Mouse (Mus musculus): ENCODE measurements around the gene Best3. TPM values are rescaled to one million over a fixed set of nuclear protein-coding genes. Genes with fewer than 3 reads are reported as not detected.

Gene Best3
- total and polyA plus RNA-seq, 2 experiments, result not detected

DNA sequence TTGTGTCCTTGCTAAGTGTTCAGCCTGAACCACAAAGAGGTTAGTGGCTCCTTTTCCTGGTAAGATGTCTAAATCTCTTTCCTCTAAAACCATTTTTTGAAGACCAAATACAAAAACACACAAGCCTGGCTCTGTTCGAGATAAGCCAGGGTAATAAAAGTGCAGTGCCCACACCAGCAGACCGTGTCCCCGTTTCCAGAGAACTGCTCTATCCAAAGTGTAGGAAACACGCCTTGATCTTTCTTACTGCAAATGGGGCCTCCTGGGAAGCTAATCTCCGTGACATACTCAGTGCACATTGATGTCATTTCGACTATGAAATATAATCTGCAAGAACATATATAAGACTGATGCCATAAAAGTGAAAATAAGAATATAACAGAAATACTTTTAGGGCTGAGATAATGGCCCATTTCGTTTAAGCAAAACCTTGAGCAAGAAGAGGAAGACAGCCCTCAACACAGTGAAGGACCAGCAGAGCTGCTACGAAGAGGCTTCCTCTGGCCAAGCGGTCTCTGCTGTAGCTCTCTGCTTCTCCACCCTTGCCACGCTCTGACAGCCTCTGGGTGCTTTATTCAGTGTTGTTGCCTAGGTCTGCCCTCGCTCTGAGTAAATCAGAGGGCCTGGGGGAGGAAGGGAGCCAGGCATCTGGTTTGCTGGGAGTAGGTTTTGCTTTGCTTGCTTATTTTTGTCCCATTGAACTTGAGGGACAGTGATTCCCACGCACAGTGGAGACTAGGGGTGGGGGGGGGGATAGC lies 19.8 kb downstream of the Best3 start:
- H3K4me1 ChIP-seq (ENCODE audit: control insufficient read depth, insufficient read depth, low read length), result no peaks in the 10 kb centered on the region
- no peaks in the 10 kb centered on the region for H3K79me2 ChIP-seq (ENCODE audit: control insufficient read depth, insufficient read depth, low read length)
- H3K27me3 ChIP-seq (ENCODE audit: control insufficient read depth, insufficient read depth, low read length), result no peaks in the 10 kb centered on the region
- WGBS, result 78% methylated on average over 12 of the region's 12 CpGs
- TF ChIP-seq POLR2A (IDR thresholded peaks at IDR 0.05; ENCODE audit: extremely low read depth, insufficient read depth, low read length), result no peak
- no peak for TF ChIP-seq CTCF (IDR thresholded peaks at IDR 0.05; ENCODE audit: low read depth, low read length)
- H3K27ac ChIP-seq (replicated peaks; ENCODE audit: insufficient read depth, low read depth, low read length), result no peak overlapping the region
- no peak overlapping the region for H3K9ac ChIP-seq (ENCODE audit: low read depth, low read length)
- H3K36me3 ChIP-seq (ENCODE audit: control insufficient read depth, insufficient read depth, low read length), result no peaks in the 10 kb centered on the region
- no peak overlapping the region for H3K4me3 ChIP-seq (ENCODE audit: insufficient read depth, low read depth, low read length)
- DNase-seq (ENCODE audit: extremely low read depth, low read depth, low spot score), result no peak

DNA sequence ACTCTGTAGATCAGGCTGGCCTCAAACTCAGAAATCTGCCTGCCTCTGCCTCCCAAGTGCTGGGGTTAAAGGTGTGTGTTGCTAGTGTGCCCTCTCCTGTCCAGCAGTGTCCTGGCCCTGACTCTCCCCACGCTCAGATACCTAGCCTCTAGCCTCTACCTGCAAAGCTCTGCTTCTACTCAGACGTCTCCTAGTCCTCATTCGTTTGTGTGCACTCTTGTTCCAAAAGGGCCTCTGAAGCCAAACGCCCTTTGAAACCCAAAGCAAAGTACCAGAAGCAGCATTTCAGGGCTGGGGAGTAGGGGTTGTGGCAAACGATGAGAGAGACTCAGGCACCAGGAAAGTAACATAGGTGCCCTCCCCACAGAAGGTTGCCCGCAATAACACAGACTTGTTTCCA lies 23.6 kb downstream of the Best3 start:
- Histone ChIP-seq H3K36me3 (ENCODE audit: control insufficient read depth, insufficient read depth, low read length) (no peaks in the 10 kb centered on the region), H3K27me3 (ENCODE audit: control insufficient read depth, insufficient read depth, low read length) (no peaks in the 10 kb centered on the region), H3K79me2 (ENCODE audit: control insufficient read depth, insufficient read depth, low read length) (no peaks in the 10 kb centered on the region), H3K9ac (ENCODE audit: low read depth, low read length) (no peak overlapping the region), H3K4me3 (ENCODE audit: insufficient read depth, low read depth, low read length) (no peak overlapping the region), H3K4me1 (ENCODE audit: control insufficient read depth, insufficient read depth, low read length) (no peaks in the 10 kb centered on the region), H3K27ac (replicated peaks; ENCODE audit: insufficient read depth, low read depth, low read length) (no peak overlapping the region)
- 53% methylated on average over 6 of the region's 6 CpGs for WGBS
- no peak for DNase-seq (ENCODE audit: extremely low read depth, low read depth, low spot score)
- TF ChIP-seq POLR2A (IDR thresholded peaks at IDR 0.05; ENCODE audit: extremely low read depth, insufficient read depth, low read length) (no peak), CTCF (IDR thresholded peaks at IDR 0.05; ENCODE audit: low read depth, low read length) (no peak)

DNA sequence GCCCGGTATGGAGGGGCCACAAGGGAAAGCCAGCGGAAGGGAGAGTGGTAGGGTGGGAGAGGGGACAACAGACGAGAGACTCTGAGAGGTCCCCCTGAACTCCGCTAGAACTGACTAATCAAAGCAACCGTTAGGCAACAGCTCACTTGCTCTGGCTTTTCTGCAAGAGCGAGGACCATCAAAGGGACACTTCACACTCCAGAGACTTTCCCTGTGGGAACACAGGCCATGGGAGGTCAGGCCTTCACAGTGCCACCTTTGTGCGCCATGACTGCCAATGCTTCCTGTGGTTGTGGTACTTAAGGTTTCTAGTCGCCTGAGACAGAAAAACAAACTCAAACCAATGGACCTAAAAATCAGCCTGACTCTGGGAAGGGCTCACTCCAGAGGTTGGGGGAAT lies 24.9 kb downstream of the Best3 start:
- H3K27me3 ChIP-seq (ENCODE audit: control insufficient read depth, insufficient read depth, low read length), result no peaks in the 10 kb centered on the region
- no peaks in the 10 kb centered on the region for H3K4me1 ChIP-seq (ENCODE audit: control insufficient read depth, insufficient read depth, low read length)
- no peak for DNase-seq (ENCODE audit: extremely low read depth, low read depth, low spot score)
- no peak overlapping the region for H3K27ac ChIP-seq (replicated peaks; ENCODE audit: insufficient read depth, low read depth, low read length)
- no peak overlapping the region for H3K4me3 ChIP-seq (ENCODE audit: insufficient read depth, low read depth, low read length)
- no peaks in the 10 kb centered on the region for H3K36me3 ChIP-seq (ENCODE audit: control insufficient read depth, insufficient read depth, low read length)
- no peak overlapping the region for H3K9ac ChIP-seq (ENCODE audit: low read depth, low read length)
- H3K79me2 ChIP-seq (ENCODE audit: control insufficient read depth, insufficient read depth, low read length), result no peaks in the 10 kb centered on the region
- TF ChIP-seq CTCF (IDR thresholded peaks at IDR 0.05; ENCODE audit: low read depth, low read length) (no peak), POLR2A (IDR thresholded peaks at IDR 0.05; ENCODE audit: extremely low read depth, insufficient read depth, low read length) (no peak)
- 85% methylated on average over 8 of the region's 8 CpGs for WGBS

DNA sequence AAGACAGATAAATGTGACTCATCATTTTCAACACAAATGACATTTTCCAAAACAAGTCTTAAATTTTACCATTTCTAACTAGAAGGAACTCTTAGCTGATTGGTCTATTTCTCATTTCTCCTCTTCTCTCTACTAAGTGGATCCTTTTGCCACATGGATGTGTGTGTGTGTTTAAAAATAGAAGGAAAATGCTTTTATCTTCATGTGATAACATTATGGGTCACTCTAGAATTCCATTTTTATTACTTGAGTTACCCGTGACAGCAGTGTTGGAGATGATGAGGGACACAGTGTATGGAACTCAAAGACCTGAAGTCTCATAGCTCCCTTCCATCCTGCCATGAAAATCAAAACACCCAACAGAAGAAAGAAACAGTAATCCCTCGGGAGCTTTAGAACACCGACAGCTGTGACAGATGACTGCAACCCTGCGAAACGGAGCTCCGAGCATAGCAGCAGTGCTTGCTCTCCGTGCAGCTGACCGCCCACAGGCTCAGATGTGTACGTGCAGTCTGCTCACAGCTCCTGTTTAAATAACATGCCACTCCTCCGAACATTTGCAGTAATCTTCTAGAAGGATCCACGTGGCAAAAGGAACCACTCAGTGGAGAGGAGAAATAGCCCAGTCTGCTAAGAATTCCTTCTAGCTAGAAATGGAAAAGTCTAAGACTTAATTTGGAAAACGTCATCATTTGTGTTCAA lies 27.7 kb downstream of the Best3 start:
- TF ChIP-seq CTCF (IDR thresholded peaks at IDR 0.05; ENCODE audit: low read depth, low read length) (no peak), POLR2A (IDR thresholded peaks at IDR 0.05; ENCODE audit: extremely low read depth, insufficient read depth, low read length) (no peak)
- Histone ChIP-seq H3K27ac (replicated peaks; ENCODE audit: insufficient read depth, low read depth, low read length) (no peak overlapping the region), H3K4me3 (ENCODE audit: insufficient read depth, low read depth, low read length) (no peak overlapping the region), H3K27me3 (ENCODE audit: control insufficient read depth, insufficient read depth, low read length) (no peaks in the 10 kb centered on the region), H3K4me1 (ENCODE audit: control insufficient read depth, insufficient read depth, low read length) (no peaks in the 10 kb centered on the region), H3K36me3 (ENCODE audit: control insufficient read depth, insufficient read depth, low read length) (no peaks in the 10 kb centered on the region), H3K9ac (ENCODE audit: low read depth, low read length) (no peak overlapping the region), H3K79me2 (ENCODE audit: control insufficient read depth, insufficient read depth, low read length) (no peaks in the 10 kb centered on the region)
- WGBS, result 45% methylated on average over 12 of the region's 12 CpGs
- DNase-seq (ENCODE audit: extremely low read depth, low read depth, low spot score), result no peak

DNA sequence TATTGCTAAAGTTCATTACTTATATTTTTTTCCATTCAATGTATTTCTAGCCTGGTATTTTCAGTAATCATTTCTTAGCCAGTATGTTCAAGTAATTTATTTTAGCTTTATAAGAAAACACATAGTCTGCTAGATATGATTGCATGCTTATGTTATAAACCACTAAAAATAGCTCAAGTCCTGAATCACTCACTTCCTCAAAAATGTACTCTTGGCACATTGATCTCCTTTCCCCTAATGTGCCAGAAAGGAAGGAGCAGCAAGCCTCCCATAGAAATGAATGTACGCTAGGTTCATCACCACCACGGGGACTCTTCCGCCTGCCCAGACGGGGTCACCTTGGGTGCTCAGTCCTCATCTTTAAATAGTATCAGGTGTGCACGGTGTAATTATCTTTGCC lies 28.5 kb downstream of the Best3 start:
- no peak overlapping the region for H3K9ac ChIP-seq (ENCODE audit: low read depth, low read length)
- DNase-seq (ENCODE audit: extremely low read depth, low read depth, low spot score), result no peak
- no peaks in the 10 kb centered on the region for H3K79me2 ChIP-seq (ENCODE audit: control insufficient read depth, insufficient read depth, low read length)
- no peak overlapping the region for H3K27ac ChIP-seq (replicated peaks; ENCODE audit: insufficient read depth, low read depth, low read length)
- TF ChIP-seq POLR2A (IDR thresholded peaks at IDR 0.05; ENCODE audit: extremely low read depth, insufficient read depth, low read length) (no peak), CTCF (IDR thresholded peaks at IDR 0.05; ENCODE audit: low read depth, low read length) (no peak)
- 66% methylated on average over 5 of the region's 5 CpGs for WGBS
- no peaks in the 10 kb centered on the region for H3K27me3 ChIP-seq (ENCODE audit: control insufficient read depth, insufficient read depth, low read length)
- H3K4me1 ChIP-seq (ENCODE audit: control insufficient read depth, insufficient read depth, low read length), result no peaks in the 10 kb centered on the region
- no peaks in the 10 kb centered on the region for H3K36me3 ChIP-seq (ENCODE audit: control insufficient read depth, insufficient read depth, low read length)
- H3K4me3 ChIP-seq (ENCODE audit: insufficient read depth, low read depth, low read length), result no peak overlapping the region

All from liver, adult 2 months (tissue).